ENCODE assay signal across 12 mouse cellular contexts in the genomic region with DNA sequence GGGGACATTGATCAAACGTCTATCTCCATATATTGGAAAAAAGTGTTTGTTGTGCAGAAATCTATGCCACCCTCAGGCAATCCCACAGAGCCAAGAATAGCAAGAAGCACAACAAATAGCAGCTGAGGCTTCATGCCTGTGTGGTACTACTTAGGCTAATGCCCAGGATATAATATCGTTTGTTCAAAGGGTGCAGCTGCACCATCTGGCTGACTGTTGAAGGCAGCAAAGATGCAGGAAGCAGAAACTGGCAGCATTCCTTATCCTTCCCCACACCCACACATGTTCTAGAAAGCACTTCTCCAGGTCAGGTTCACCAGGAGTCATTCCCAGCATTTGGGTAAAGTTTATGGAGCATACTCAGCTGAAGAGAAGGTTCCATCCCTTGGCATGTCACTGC.
A peak's percentile ranks its signal among the peaks of the same experiment; 100 is the strongest.
DNase-seq lines count a peak whose midpoint lies in the region; ATAC-seq lines count a peak whose summit lies in the region.
"Had no signal": no experiment of that assay in that cellular context is flagged by ENCODE, and none has a peak within 500 bp of the region (broad histone marks: within the 10 kb centered on the region; RNA-seq: fewer than 3 reads in every experiment).

No protein-coding gene starts in this region.

- DNase-seq in cerebellum, postnatal 10 days, result peak; percentile 4 to 10
- no peak for DNase-seq in cerebellum, adult 9-11 months
- DNase-seq in layer of hippocampus, adult 18-20 months (ENCODE audit: low spot score in 2 of 2), result peak; percentile 11 to 50
- no peak for DNase-seq in layer of hippocampus, postnatal 25 days (ENCODE audit: extremely low spot score in 1 of 2, low spot score in 1 of 2)
- peak; percentile 9 for DNase-seq in 3T3-L1 (ENCODE audit: low read depth, low spot score)
- DNase-seq in layer of hippocampus, adult 8-10 months (ENCODE audit: low spot score in 2 of 2), result peak; percentile 52 to 57
- no peak for DNase-seq in adrenal gland, postnatal 10 days
- DNase-seq: cerebellum, adult 11-12 months; gastrocnemius, postnatal 25 days; lung, adult 2 months; thymus, adult 2 months had no signal

- no peak for ATAC-seq in CD4-positive, CD25-positive, alpha-beta regulatory T cell, adult 4 months

Comparison
In these comparisons a context has a peak if more than half of its experiments do, and no peak if none do; other contexts are left out.
1. DNase-seq: peak in cerebellum, postnatal 10 days (2 of 2), layer of hippocampus, adult 18-20 months (2 of 2), 3T3-L1 (single experiment) and layer of hippocampus, adult 8-10 months (2 of 2); none in cerebellum, adult 9-11 months (single experiment), layer of hippocampus, postnatal 25 days (0 of 2) and adrenal gland, postnatal 10 days (single experiment).